Mouse (Mus musculus): ENCODE data around the gene Kirrel3.

GRCm38 (mm10) chr9:35027382-35027997, 541.8 kb downstream of the Kirrel3 start:
- TF ChIP-seq CTCF (IDR thresholded peaks at IDR 0.05; ENCODE audit: low read depth, low read length) = no peak
- no peak for TF ChIP-seq POLR2A (IDR thresholded peaks at IDR 0.05; ENCODE audit: borderline replicate concordance, low read depth, low read length)
